Mouse (Mus musculus) naive thymus-derived CD4-positive, alpha-beta T cell, adult 2 months (primary cell): ENCODE results near the gene Med11.
"Not testable (repeated sequence)": the region's sequence is repeated elsewhere in the genome, so short reads cannot be mapped to it uniquely, and the experiment has no call there.

Source experiments
- DNase-seq: peaks from one replicate; pipeline ENCODE4 v3.0.0-alpha.2; 2011; ENCODE audit warnings: low read depth

Gene Med11

DNA sequence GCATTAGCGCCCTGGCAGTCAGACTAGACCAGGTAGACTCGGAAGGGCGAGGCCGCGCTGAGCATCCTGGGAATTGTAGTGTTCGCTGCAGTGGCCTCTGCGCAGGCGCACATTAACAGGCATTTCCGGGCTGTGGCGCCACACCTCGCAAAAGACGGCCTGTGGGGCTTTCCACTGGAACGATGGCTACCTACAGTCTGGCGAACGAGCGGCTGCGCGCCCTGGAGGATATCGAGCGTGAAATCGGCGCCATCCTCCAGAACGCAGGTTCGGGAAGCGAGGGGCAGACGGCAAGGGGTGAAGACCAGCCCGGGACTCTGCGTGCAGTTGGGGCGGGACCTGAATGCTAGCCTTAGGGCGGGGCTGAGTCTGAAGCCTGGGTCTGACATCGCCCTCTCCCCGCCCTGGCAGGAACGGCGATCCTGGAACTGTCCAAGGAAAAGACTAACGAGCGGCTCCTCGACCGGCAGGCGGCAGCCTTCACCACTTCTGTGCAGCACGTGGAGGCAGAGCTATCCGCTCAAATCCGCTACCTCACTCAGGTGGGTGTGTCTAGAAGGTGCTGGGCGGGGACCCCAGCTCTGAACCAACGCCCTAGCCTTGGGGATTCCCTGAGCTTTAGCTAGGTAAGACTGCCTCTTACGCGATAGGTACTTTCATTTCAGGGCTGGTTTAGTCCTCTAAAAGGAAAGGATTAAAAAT is at the start of gene Med11:
TSS of gene Med11 (plus strand) at position 123 of the 702 bp plus-strand sequence.
- DNase-seq: peak; percentile 97

GRCm38 (mm10) chr11:70403598-70403997 is 48.1 kb upstream of the Med11 start:
- DNase-seq: no peak

GRCm38 (mm10) chr11:70409594-70410296 is 42.0 kb upstream of the Med11 start, which contains the start of gene Pelp1:
TSS of gene Pelp1 (minus strand) at chr11:70410031.
- peak; percentile 91 for DNase-seq

- DNase-seq: no peak
These were observed 41.4 kb upstream of the Med11 start for GRCm38 (mm10) chr11:70410297-70410643.

DNA sequence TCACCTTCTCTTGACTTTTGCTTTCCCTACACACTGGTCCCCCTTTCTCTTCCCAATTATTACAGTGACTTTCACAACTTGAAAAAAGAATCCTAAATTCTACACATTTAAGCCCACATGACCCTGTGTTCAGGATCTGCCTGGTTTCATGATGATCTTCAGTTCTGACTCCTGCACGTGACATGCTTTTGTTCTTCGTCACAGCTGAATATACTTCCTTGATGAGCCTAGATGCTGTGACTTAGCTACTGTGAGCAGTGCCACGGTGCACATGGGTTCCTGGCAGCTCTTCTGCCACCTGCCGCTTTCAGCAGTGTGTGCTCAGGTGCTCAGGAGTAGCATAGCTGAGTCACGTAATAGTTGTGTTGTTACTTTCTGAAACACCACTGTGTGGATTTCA is 39.1 kb upstream of the Med11 start:
- DNase-seq: no peak

- DNase-seq: peak; percentile 91
These were observed 37.8 kb upstream of the Med11 start for GRCm38 (mm10) chr11:70413961-70414360.

GRCm38 (mm10) chr11:70418199-70418598 is 33.5 kb upstream of the Med11 start:
- no peak for DNase-seq

- DNase-seq: no peak
These were observed 32.2 kb upstream of the Med11 start for GRCm38 (mm10) chr11:70419486-70419885.

- not testable (repeated sequence) for DNase-seq
These were observed 25.1 kb upstream of the Med11 start for GRCm38 (mm10) chr11:70426598-70426997.

DNA sequence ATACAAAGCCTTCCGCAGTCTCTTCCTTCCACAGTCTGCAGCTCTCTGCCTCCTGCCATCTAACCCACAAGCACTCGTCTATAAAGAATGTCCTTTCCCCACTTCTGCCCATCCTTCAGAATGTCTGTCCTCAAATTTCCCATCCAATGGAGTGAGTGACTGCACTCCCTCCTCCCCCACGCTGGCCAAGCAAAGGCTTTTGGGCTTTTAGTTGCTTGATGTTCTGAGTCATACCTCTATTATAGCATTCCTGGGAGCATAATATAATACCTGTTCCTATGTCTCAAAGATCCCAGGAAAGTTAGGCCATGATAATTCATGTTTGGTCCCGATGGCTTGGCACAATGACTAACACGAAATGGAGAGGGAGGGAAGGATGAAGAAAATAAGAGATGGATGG is 20.1 kb upstream of the Med11 start:
- no peak for DNase-seq

GRCm38 (mm10) chr11:70432048-70432894 is 19.4 kb upstream of the Med11 start, which contains the start of gene Arrb2:
TSS of gene Arrb2 (plus strand) at chr11:70432635.
- DNase-seq: peak; percentile 98

GRCm38 (mm10) chr11:70432895-70433568 is 18.7 kb upstream of the Med11 start:
- DNase-seq: peak; percentile 60

DNA sequence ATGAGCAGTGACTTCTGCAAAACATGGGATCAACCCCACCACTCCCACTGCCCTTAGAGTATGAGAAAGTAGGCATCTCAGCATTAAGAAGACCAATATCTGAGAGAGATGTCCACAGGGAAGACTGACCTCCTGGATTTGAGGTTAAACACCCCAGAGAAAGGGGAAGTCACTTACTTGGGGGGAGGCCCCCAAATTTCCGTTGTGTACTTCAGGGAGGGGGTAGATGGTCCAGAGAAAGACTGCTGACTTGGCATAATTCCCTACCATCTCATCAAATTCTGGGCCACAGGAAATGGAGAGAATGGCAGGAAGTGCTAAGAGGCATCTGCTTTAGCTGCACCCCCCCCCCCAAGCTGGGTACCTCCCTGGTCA is 18.2 kb upstream of the Med11 start:
- DNase-seq: no peak

- DNase-seq: peak; percentile 58
These were observed 17.8 kb upstream of the Med11 start for GRCm38 (mm10) chr11:70433951-70434350.

GRCm38 (mm10) chr11:70435476-70435875 is 16.2 kb upstream of the Med11 start:
- peak; percentile 69 for DNase-seq

- DNase-seq: peak; percentile 42
These were observed 14.3 kb upstream of the Med11 start for GRCm38 (mm10) chr11:70437426-70437825.

DNA sequence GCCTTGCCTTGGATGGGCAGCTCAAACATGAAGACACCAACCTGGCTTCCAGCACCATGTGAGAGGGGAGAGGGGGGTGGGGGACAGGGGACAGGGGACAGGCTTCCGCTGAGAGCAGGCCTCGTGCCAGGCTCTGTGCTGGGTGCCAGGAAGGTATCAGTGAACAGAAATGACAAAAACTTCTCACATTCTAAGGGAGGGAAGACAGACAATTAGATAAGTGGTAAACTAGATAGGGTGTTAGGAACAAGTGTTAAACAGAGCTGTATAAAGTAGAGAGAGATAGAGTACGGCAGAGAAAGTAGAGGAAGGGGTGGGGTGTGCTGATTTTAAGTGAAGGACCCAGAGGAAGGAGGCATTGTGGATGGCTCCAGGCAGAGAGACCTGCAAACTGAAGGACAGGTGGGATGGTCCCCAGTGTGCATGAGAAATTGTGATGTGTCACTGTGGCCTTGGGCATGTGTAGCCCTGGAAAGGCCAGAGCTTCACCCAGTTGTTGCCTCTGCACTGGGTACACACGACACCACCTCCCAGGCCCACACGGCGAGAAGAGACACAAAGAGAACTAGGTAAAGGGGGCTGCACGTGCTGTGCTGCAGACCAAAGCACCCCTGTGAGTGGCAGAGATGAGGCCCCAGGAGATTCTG is 12.9 kb upstream of the Med11 start:
- no peak for DNase-seq

DNA sequence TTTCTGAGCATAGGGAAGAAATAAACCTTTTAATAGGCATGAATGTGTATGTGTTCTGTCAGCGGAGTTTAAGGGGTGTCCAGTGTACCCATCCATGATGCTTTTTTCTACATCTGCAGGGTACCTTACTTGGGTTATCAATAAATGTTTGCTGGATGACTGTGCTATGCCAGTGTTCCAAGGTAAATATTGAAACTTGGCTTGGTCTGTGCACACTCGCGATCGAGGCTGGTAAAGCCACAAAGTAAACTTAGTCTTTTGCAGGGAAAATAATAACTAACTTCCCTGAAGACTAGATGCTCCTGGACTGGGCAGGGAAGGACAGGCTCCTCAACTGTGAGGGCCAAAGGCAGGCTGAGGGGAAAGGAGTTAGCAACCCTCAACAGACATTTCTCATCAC is 11.1 kb upstream of the Med11 start:
- no peak for DNase-seq

DNA sequence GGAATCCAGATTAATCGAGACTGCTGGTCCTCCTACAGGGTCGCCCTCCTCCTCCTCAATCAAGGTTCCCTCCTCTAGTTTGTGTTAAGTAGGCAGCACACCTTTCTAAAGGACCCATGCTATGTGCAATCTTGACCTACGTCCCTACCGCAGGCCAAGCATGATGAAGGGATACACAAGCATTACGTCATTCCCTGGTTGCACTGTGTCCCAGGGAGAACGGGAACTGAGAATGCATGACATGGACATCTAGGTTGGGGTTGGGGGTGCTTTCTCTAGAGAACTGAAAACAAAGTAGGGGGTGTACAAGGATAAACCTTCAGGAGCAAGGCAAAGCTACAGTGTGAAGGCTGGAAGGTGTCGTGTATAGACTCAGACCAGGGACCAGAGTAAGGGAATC is 9.8 kb upstream of the Med11 start:
- no peak for DNase-seq

DNA sequence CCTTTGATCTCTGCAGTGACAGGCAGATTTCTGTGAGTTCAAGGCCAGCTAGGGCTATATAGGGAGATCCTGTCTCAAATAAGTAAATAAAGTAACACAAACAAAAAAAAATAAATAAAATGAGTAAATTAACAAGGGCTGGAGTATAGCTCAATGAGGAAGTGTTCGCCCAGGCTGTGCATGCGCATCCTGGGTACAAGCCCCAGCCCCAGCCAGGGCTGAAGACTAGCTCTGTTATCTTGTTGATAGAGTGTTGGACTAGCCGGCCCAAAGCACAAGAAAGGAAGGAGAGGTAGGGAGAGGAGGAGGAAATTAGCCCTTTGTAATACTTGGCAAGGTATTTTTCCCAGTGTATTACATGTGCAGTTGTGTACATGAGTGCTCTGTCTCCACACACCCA is 7.8 kb upstream of the Med11 start:
- DNase-seq: no peak

DNA sequence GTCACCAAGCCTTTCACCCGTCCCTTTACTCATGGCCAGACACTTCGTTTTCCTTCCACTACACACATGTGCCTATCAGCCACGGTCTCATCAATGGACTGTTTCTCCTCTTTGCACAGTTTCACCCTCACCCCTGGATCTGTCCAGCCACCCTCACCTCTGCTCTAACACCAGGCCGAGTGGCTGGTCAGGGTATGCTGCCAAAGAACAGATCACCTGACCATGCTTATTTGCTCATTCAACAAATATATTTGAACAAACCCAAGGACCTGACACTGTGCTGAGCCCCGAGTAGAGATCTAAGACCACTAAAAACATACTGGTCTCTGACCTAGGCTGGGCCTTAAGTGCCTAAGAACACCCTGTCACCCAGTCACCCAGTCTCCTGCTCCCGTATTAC is 7.1 kb upstream of the Med11 start:
- no peak for DNase-seq

DNA sequence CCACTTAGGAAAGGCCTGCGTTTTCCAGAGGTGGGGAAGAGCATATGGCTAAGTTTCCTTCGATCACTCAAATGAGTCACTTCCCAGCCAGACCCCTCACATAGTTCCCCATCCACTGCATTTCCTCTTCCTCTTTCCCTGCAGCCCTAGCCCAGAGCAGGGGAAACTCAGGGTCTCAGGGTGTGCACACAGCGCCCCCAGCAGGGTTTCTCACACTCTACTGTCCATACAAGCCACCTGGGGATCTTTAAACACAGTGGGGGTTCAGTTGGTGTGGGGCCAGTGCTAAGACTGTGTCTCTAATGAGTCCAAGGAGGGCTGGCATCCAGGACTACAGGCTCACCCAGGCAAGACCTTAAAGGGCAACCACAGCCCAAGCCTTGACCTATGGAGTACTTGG is 5.0 kb upstream of the Med11 start:
- no peak for DNase-seq
